In the genomic region with DNA sequence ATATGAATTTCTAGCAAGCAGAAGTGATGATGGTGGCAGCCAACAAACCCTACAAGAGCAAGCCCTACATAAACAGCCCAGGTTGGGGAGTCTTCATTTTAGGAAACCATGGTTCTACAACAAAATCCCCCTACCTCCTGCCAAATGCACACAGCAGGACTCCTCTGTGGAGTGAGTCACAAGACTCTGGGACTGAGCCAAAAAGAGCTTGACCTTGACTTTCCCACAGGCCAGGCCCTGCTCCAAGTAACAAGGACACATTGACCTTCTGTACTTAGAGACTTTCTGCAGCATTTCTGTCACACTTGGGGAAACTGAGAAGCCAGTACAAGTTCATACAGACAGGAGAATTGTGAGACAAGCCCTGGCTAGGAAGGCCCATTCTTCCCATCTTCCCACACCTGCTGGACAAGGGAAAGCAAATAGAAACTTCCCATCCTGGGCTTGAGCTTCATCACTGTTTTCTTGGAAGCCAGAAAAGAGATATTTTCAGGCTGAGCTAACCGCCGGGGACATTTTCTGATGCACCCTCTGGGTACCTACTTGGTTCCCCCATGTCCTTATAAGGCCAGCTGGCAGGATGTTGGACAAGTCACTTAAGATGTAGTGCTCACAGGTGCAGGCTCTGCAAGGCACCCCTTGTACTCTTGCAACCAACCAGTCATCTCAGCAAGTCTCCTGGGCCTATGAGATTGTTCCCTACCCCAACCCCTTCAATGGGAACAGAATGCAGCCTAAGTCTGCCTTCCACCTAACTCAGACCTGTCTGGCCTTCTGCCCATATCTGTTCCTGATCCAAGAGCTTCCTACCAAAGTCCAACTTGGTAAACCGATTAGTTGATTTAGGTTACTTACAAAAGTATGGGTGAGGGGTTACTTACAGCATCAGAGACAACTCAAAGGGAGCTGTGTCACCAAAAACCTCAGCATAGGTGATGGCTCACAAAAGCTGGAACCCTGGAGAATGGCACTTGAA, we compare ENCODE assay signal across 11 mouse cellular contexts. TPM values are rescaled to one million over a fixed set of nuclear protein-coding genes. Genes with fewer than 3 reads are reported as not detected.
DNase-seq lines count a peak whose midpoint lies in the region; ATAC-seq and TF ChIP-seq lines count a peak whose summit lies in the region.
"Had no signal": no experiment of that assay in that cellular context is flagged by ENCODE, and none has a peak within 500 bp of the region (broad histone marks: within the 10 kb centered on the region; RNA-seq: fewer than 3 reads in every experiment).

No protein-coding gene starts in this region.

- peaks cover 41% of the 10 kb centered on the region for H3K4me1 ChIP-seq in heart, postnatal 0 days (ENCODE audit: control insufficient read depth, insufficient read depth)
- peaks cover 19% of the 10 kb centered on the region for H3K4me1 ChIP-seq in midbrain, postnatal 0 days (ENCODE audit: insufficient read depth, low read length)

- 81% methylated on average over 3 of the region's 3 CpGs for WGBS in heart, postnatal 0 days
- WGBS in midbrain, postnatal 0 days: 97% methylated on average over 3 of the region's 3 CpGs

- no peak overlapping the region; the same call in 1 of the 2 replicates for H3K9ac ChIP-seq in heart, postnatal 0 days (replicated peaks; ENCODE audit: low read depth, low read length)
- H3K9ac ChIP-seq in midbrain, postnatal 0 days (replicated peaks; ENCODE audit: low read length, poor library complexity, severe bottlenecking): no peak overlapping the region
- H3K9ac ChIP-seq: liver, embryonic 14.5 days had no signal

- no peaks in the 10 kb centered on the region for H3K36me3 ChIP-seq in heart, postnatal 0 days (replicated peaks; ENCODE audit: control insufficient read depth, insufficient read depth, low read length)
- no peaks in the 10 kb centered on the region for H3K36me3 ChIP-seq in midbrain, postnatal 0 days (ENCODE audit: insufficient read depth, low read length)

- peak overlapping the region; percentile 99 for H3K27ac ChIP-seq in heart, postnatal 0 days (ENCODE audit: low read depth)
- H3K27ac ChIP-seq in midbrain, postnatal 0 days (ENCODE audit: low read depth, low read length): no peak overlapping the region
- H3K27ac ChIP-seq: kidney, postnatal 0 days; liver, embryonic 14.5 days had no signal

- intact Hi-C loops in heart, postnatal 25 days (cut with DNase I): no loop called here

- no peaks in the 10 kb centered on the region for H3K9me3 ChIP-seq in heart, postnatal 0 days (replicated peaks; ENCODE audit: control insufficient read depth, low read length)
- no peaks in the 10 kb centered on the region for H3K9me3 ChIP-seq in midbrain, postnatal 0 days (ENCODE audit: low read length)

- H3K4me3 ChIP-seq in heart, postnatal 0 days (ENCODE audit: low read depth, low read length): no peak overlapping the region
- H3K4me3 ChIP-seq in midbrain, postnatal 0 days (ENCODE audit: low read depth, low read length): no peak overlapping the region

- H3K4me2 ChIP-seq in heart, postnatal 0 days (ENCODE audit: low read depth, low read length): no peak overlapping the region
- H3K4me2 ChIP-seq in midbrain, postnatal 0 days (ENCODE audit: low read depth, low read length, poor library complexity, severe bottlenecking): no peak overlapping the region

- DNase-seq in heart, adult 11 months: peak; percentile 97
- no peak for DNase-seq in heart, postnatal 25 days (ENCODE audit: low spot score)
- peak; percentile 65 for DNase-seq in 416B (ENCODE audit: low read depth)
- peak; percentile 90 for DNase-seq in adrenal gland, adult 8-10 months
- peak; percentile 77 for DNase-seq in heart, postnatal 0 days (ENCODE audit: low spot score)
- no peak for DNase-seq in natural killer cell, adult 2 months (ENCODE audit: low spot score in 2 of 2)
- no peak for DNase-seq in midbrain, postnatal 0 days (ENCODE audit: low spot score)
- no peak for DNase-seq in T-cell, adult 2 months (ENCODE audit: low spot score)
- DNase-seq: thymus, adult 2 months had no signal

- H3K27me3 ChIP-seq in heart, postnatal 0 days (ENCODE audit: control insufficient read depth, insufficient read depth, low read length): no peaks in the 10 kb centered on the region
- H3K27me3 ChIP-seq in midbrain, postnatal 0 days (ENCODE audit: insufficient read depth, low read length): no peaks in the 10 kb centered on the region

- no peak for TF ChIP-seq CTCF in heart, postnatal 0 days (IDR thresholded peaks at IDR 0.05; ENCODE audit: low read depth)
- no peak for TF ChIP-seq CTCF in midbrain, postnatal 0 days (IDR thresholded peaks at IDR 0.05)

- TF ChIP-seq EP300 in heart, postnatal 0 days (IDR thresholded peaks at IDR 0.05; ENCODE audit: low read depth): no peak; the same call in 1 of the 2 replicates

- ATAC-seq in heart, postnatal 0 days (ENCODE audit: insufficient read depth, low read depth): peak; percentile 45
- no peak for ATAC-seq in midbrain, postnatal 0 days (ENCODE audit: low FRiP score)

RNA-seq across cellular contexts. Expression of a gene that starts 2.4 kb away (rescaled TPM):
- 100 to 1,000 TPM; 424 to 455 TPM for total RNA-seq in heart, postnatal 25 days (2021)
- 100 to 1,000 TPM; 689 to 780 (median 728) TPM for total RNA-seq in adrenal gland, adult 8-10 months (2022)
- 1,221 and 1,316 TPM in 2 replicates for total RNA-seq in heart, postnatal 0 days (2014; rRNA removed; ENCODE audit: low replicate concordance)
- polyA plus RNA-seq in heart, postnatal 0 days (2015; fragmentation: Nextera tagmentation; extraction: Ambion mirVana): 793 and 811 TPM in 2 replicates
- total RNA-seq in midbrain, postnatal 0 days (2014; rRNA removed): 454 and 542 TPM in 2 replicates
- polyA plus RNA-seq in midbrain, postnatal 0 days (2015; fragmentation: Nextera tagmentation; extraction: Ambion mirVana): 511 and 569 TPM in 2 replicates

RNA-seq across cellular contexts. Expression of a gene that starts 18.9 kb away (rescaled TPM):
- 10 to 100 TPM; 13.8 to 19.6 TPM for total RNA-seq in heart, postnatal 25 days (2021)
- 10 to 100 TPM; 26.5 to 36.9 (median 33.5) TPM for total RNA-seq in adrenal gland, adult 8-10 months (2022)
- 61.9 and 71.7 TPM in 2 replicates for total RNA-seq in heart, postnatal 0 days (2014; rRNA removed; ENCODE audit: low replicate concordance)
- 33.7 and 34.0 TPM in 2 replicates for polyA plus RNA-seq in heart, postnatal 0 days (2015; fragmentation: Nextera tagmentation; extraction: Ambion mirVana)
- total RNA-seq in midbrain, postnatal 0 days (2014; rRNA removed): 71.3 and 92.4 TPM in 2 replicates
- 101 and 103 TPM in 2 replicates for polyA plus RNA-seq in midbrain, postnatal 0 days (2015; fragmentation: Nextera tagmentation; extraction: Ambion mirVana)

RNA-seq across cellular contexts. Expression of a gene that starts 44.3 kb away (rescaled TPM):
- not detected for total RNA-seq in heart, postnatal 25 days (2021)
- under 1 TPM; 0.17 to 0.32 (median 0.27) TPM for total RNA-seq in adrenal gland, adult 8-10 months (2022)
- total RNA-seq in heart, postnatal 0 days (2014; rRNA removed; ENCODE audit: low replicate concordance): 0.61 and 2.1 TPM in 2 replicates
- polyA plus RNA-seq in heart, postnatal 0 days (2015; fragmentation: Nextera tagmentation; extraction: Ambion mirVana): 0.70 and 1.6 TPM in 2 replicates
- 1.3 and 1.7 TPM in 2 replicates for total RNA-seq in midbrain, postnatal 0 days (2014; rRNA removed)
- 0.94 and 1.6 TPM in 2 replicates for polyA plus RNA-seq in midbrain, postnatal 0 days (2015; fragmentation: Nextera tagmentation; extraction: Ambion mirVana)

RNA-seq across cellular contexts. Expression of a gene that starts 45.3 kb away (rescaled TPM):
- 1 to 10 TPM in 1 of 2 experiments, under 1 TPM in 1; 0.34 to 1.5 TPM for total RNA-seq in heart, postnatal 25 days (2021)
- total RNA-seq in adrenal gland, adult 8-10 months (2022): 1 to 10 TPM; 1.1 to 2.3 (median 1.7) TPM
- total RNA-seq in heart, postnatal 0 days (2014; rRNA removed; ENCODE audit: low replicate concordance): 0.46 and 0.50 TPM in 2 replicates
- 1.1 and 1.7 TPM in 2 replicates for polyA plus RNA-seq in heart, postnatal 0 days (2015; fragmentation: Nextera tagmentation; extraction: Ambion mirVana)
- total RNA-seq in midbrain, postnatal 0 days (2014; rRNA removed): 0.19 and 0.38 TPM in 2 replicates
- polyA plus RNA-seq in midbrain, postnatal 0 days (2015; fragmentation: Nextera tagmentation; extraction: Ambion mirVana): 0.37 and 0.38 TPM in 2 replicates

RNA-seq across cellular contexts. Expression of a gene that starts 56.0 kb away (rescaled TPM):
- 10 to 100 TPM; 37.4 to 37.7 TPM for total RNA-seq in heart, postnatal 25 days (2021)
- 10 to 100 TPM in 2 of 4 experiments, 1 to 10 TPM in 2; 3.7 to 14.9 (median 9.0) TPM for total RNA-seq in adrenal gland, adult 8-10 months (2022)
- total RNA-seq in heart, postnatal 0 days (2014; rRNA removed; ENCODE audit: low replicate concordance): 73.3 and 75.9 TPM in 2 replicates
- 36.4 and 37.2 TPM in 2 replicates for polyA plus RNA-seq in heart, postnatal 0 days (2015; fragmentation: Nextera tagmentation; extraction: Ambion mirVana)
- total RNA-seq in midbrain, postnatal 0 days (2014; rRNA removed): 0.44 and 1.4 TPM in 2 replicates
- polyA plus RNA-seq in midbrain, postnatal 0 days (2015; fragmentation: Nextera tagmentation; extraction: Ambion mirVana): 0.87 and 1.2 TPM in 2 replicates

Comparison
In these comparisons a context has a peak if more than half of its experiments do, and no peak if none do; other contexts are left out.
1. DNase-seq: peak in heart, adult 11 months (single experiment), 416B (single experiment), adrenal gland, adult 8-10 months (single experiment) and heart, postnatal 0 days (single experiment); none in heart, postnatal 25 days (single experiment), natural killer cell, adult 2 months (0 of 2), midbrain, postnatal 0 days (single experiment) and T-cell, adult 2 months (single experiment).